In genomic region chr14:100209814-100210419, GRCm38 (mm10) we compare ENCODE assay signal across 10 mouse cellular contexts.
DNase-seq lines count a peak whose midpoint lies in the region; ATAC-seq and TF ChIP-seq lines count a peak whose summit lies in the region.
"Had no signal": no experiment of that assay in that cellular context is flagged by ENCODE, and none has a peak within 500 bp of the region (broad histone marks: within the 10 kb centered on the region; RNA-seq: fewer than 3 reads in every experiment).

No protein-coding gene starts in this region.

- TF ChIP-seq CTCF in lung, embryonic 14.5 days (IDR thresholded peaks at IDR 0.05; ENCODE audit: low read depth), result no peak

- no peak for ATAC-seq in cerebellum, adult (ENCODE audit: insufficient number of reproducible peaks, low FRiP score, low TSS enrichment)
- ATAC-seq in lung, embryonic 14.5 days (ENCODE audit: insufficient read depth), result no peak
- ATAC-seq in hindbrain, embryonic 12.5 days (ENCODE audit: low FRiP score), result 0 out of 2 replicates have a peak, but pooled peaks have one; percentile 44
- no peak for ATAC-seq in megakaryocyte progenitor cell, adult 5-6 weeks (replicated peaks; ENCODE audit: poor library complexity)

- H3K27ac ChIP-seq in lung, embryonic 14.5 days (ENCODE audit: low read depth), result no peak overlapping the region
- no peak overlapping the region for H3K27ac ChIP-seq in hindbrain, embryonic 12.5 days
- H3K27ac ChIP-seq: liver, embryonic 13.5 days; macrophage had no signal

- WGBS in lung, embryonic 14.5 days, result 33% methylated on average over 12 of the region's 12 CpGs
- WGBS in hindbrain, embryonic 12.5 days, result 19% methylated on average over 12 of the region's 12 CpGs

- no peak overlapping the region for H3K4me3 ChIP-seq in lung, embryonic 14.5 days (ENCODE audit: low read depth, low read length)
- H3K4me3 ChIP-seq in hindbrain, embryonic 12.5 days, result no peak overlapping the region
- H3K4me3 ChIP-seq: liver, embryonic 13.5 days had no signal

- H3K9me3 ChIP-seq in lung, embryonic 14.5 days (ENCODE audit: low read depth, low read length), result no peaks in the 10 kb centered on the region
- H3K9me3 ChIP-seq in hindbrain, embryonic 12.5 days (replicated peaks), result no peaks in the 10 kb centered on the region
- H3K9me3 ChIP-seq: liver, embryonic 13.5 days had no signal

- H3K4me2 ChIP-seq in lung, embryonic 14.5 days, result no peak overlapping the region
- 0 out of 2 replicates have a peak overlapping the region, but pooled peaks have one; percentile 11 for H3K4me2 ChIP-seq in hindbrain, embryonic 12.5 days (replicated peaks)
- H3K4me2 ChIP-seq: liver, embryonic 13.5 days had no signal

- no peak overlapping the region for H3K9ac ChIP-seq in lung, embryonic 14.5 days
- H3K9ac ChIP-seq in hindbrain, embryonic 12.5 days, result no peak overlapping the region
- H3K9ac ChIP-seq: liver, embryonic 13.5 days had no signal

- DNase-seq in cerebellum, adult 9-10 months, result peak; percentile 20
- peak; percentile 24 for DNase-seq in lung, embryonic 14.5 days
- no peak for DNase-seq in lung, postnatal 25 days (ENCODE audit: low spot score)
- DNase-seq in right cerebral cortex, postnatal 4 days, result peak; percentile 12
- no peak for DNase-seq in thymus, adult 18-20 months
- DNase-seq: liver, embryonic 13.5 days had no signal

- H3K4me1 ChIP-seq in lung, embryonic 14.5 days (ENCODE audit: insufficient read depth), result no peaks in the 10 kb centered on the region
- peaks cover 9% of the 10 kb centered on the region for H3K4me1 ChIP-seq in hindbrain, embryonic 12.5 days

- no peaks in the 10 kb centered on the region for H3K27me3 ChIP-seq in lung, embryonic 14.5 days (ENCODE audit: insufficient read depth, low read length)
- H3K27me3 ChIP-seq in hindbrain, embryonic 12.5 days, result no peaks in the 10 kb centered on the region
- H3K27me3 ChIP-seq: liver, embryonic 13.5 days had no signal

- no peaks in the 10 kb centered on the region for H3K36me3 ChIP-seq in lung, embryonic 14.5 days (ENCODE audit: insufficient read depth)
- H3K36me3 ChIP-seq in hindbrain, embryonic 12.5 days, result no peaks in the 10 kb centered on the region
- H3K36me3 ChIP-seq: liver, embryonic 13.5 days had no signal

Comparison
In these comparisons a context has a peak if more than half of its experiments do, and no peak if none do; other contexts are left out.
1. DNase-seq: peak in cerebellum, adult 9-10 months (single experiment), lung, embryonic 14.5 days (single experiment) and right cerebral cortex, postnatal 4 days (single experiment); none in lung, postnatal 25 days (single experiment) and thymus, adult 18-20 months (0 of 2).